Mouse (Mus musculus): ENCODE results near the gene Fcer1g. TPM values are rescaled to one million over a fixed set of nuclear protein-coding genes. Genes with fewer than 3 reads are reported as not detected.

Fcer1g gene
- total and polyA plus RNA-seq, 3 experiments: 0.08 to 0.71 TPM; not detected in 1

DNA sequence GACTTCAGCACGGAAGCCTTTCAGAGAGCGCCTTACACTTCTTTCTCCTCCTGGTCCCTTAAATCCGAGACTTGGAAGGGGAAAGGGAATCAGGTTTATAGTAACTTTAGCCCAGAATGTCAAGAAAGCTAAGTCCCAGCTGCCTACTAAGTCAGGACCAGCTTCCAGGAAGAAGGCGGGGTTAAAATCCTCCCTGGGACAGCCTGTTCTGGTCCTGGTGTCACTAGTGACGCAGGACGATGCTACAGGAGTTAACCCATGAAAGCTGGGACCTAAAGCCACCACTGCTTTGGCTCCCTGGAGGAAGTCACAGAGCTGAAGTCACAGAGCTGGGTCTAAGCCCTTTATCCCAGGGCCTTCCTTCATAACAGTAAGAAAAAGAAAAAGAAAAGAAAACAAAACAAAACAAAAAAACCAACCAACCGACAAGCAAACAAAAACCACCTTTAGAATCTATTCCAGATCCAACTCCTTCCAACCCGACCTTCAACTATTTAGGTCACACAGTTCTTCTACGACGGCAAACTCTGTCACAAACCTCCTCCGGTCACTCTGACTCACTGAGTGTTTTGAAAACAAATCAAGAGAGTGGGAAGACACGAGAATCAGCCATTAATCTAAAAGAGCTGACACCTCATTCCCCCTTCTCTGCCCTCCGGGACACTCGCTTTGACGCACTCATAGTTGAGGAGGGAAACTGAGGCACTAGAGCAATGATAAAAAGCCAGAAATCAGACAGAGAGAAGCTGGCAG lies 6.0 kb upstream of the Fcer1g start:
- Histone ChIP-seq H3K27me3 (ENCODE audit: insufficient read depth, low read length) (no peaks in the 10 kb centered on the region), H3K4me3 (ENCODE audit: low read depth, low read length) (no peak overlapping the region), H3K36me3 (replicated peaks) (peaks cover 90% of the 10 kb centered on the region), H3K4me1 (ENCODE audit: insufficient read depth, low read depth, low read length) (peaks cover 11% of the 10 kb centered on the region), H3K9me3 (replicated peaks) (no peaks in the 10 kb centered on the region)
- DNase-seq (ENCODE audit: low spot score) (no peak), ATAC-seq (ENCODE audit: extremely low read depth, insufficient number of reproducible peaks, low FRiP score, poor library complexity, severe bottlenecking) (no peak)
- TF ChIP-seq POLR2AphosphoS5 (IDR thresholded peaks at IDR 0.05; ENCODE audit: insufficient replicate concordance, low read depth, low read length): no peak
- no peak for TF ChIP-seq GATA2 (IDR thresholded peaks at IDR 0.05; ENCODE audit: borderline replicate concordance, low read depth, low read length)
- TF ChIP-seq CTCF (IDR thresholded peaks at IDR 0.05; ENCODE audit: low read depth, low read length): no peak
- TF ChIP-seq GATA1 (IDR thresholded peaks at IDR 0.05; ENCODE audit: borderline replicate concordance, low read length): no peak
- TF ChIP-seq TAL1 (conservative IDR thresholded peaks at IDR 0.05; ENCODE audit: low read depth, low read length): no peak

DNA sequence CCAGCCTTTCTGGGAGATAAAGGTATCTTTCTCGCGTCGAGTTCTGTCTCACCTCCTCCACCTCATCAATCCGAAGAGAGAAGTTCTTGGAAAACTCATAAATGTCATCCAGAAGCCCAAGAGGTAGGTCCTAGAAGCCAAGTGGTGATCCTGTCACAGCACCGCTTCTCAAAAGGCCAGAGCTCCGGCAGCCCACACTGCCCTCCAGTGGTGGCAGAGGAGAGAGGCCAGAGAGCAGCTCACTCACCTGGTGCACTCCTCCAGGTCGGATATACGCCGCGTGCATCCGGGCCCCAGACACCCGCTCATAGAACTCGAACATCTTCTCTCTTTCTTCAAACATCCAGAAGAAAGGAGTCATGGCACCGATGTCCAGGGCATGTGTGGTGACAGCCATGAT lies 4.3 kb upstream of the Fcer1g start:
- peaks cover 94% of the 10 kb centered on the region for H3K36me3 ChIP-seq (replicated peaks)
- no peaks in the 10 kb centered on the region for H3K9me3 ChIP-seq (replicated peaks)
- peak; percentile 46 for DNase-seq (ENCODE audit: low spot score)
- H3K27me3 ChIP-seq (ENCODE audit: insufficient read depth, low read length): no peaks in the 10 kb centered on the region
- no peak overlapping the region for H3K4me3 ChIP-seq (ENCODE audit: low read depth, low read length)
- no peak for TF ChIP-seq GATA1 (IDR thresholded peaks at IDR 0.05; ENCODE audit: borderline replicate concordance, low read length)
- peak; percentile 54; the same call in 1 of the 2 replicates for TF ChIP-seq CTCF (IDR thresholded peaks at IDR 0.05; ENCODE audit: low read depth, low read length)
- TF ChIP-seq TAL1 (conservative IDR thresholded peaks at IDR 0.05; ENCODE audit: low read depth, low read length): no peak
- H3K4me1 ChIP-seq (ENCODE audit: insufficient read depth, low read depth, low read length): peaks cover 15% of the 10 kb centered on the region
- peak; percentile 54; the same call in 1 of the 2 replicates for ATAC-seq (ENCODE audit: extremely low read depth, insufficient number of reproducible peaks, low FRiP score, poor library complexity, severe bottlenecking)

DNA sequence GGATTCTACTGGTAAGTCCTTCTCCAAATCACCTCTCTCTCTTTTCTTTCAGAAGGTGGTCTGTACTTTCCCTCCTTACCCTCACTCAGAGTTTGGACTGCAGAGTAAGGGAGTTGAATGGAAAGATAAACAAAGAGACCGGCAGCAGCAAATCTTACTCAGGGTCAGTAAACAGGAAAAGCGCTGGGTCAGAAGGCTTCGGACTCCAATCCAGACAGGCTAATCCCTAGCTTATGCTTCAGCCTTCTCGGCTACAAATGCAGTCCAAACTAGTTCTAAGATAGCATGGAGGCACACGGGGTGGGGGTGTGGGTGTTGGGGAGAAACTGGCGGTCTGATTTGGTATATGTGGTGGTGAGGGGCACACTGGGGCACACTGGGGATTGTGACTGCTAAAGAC lies 3.3 kb upstream of the Fcer1g start:
- ATAC-seq (ENCODE audit: extremely low read depth, insufficient number of reproducible peaks, low FRiP score, poor library complexity, severe bottlenecking): no peak
- peaks cover 90% of the 10 kb centered on the region for H3K36me3 ChIP-seq (replicated peaks)
- H3K4me3 ChIP-seq (ENCODE audit: low read depth, low read length): no peak overlapping the region
- TF ChIP-seq GATA2 (IDR thresholded peaks at IDR 0.05; ENCODE audit: borderline replicate concordance, low read depth, low read length): no peak
- TF ChIP-seq CTCF (IDR thresholded peaks at IDR 0.05; ENCODE audit: low read depth, low read length): no peak
- no peak for TF ChIP-seq TAL1 (conservative IDR thresholded peaks at IDR 0.05; ENCODE audit: low read depth, low read length)
- TF ChIP-seq POLR2AphosphoS5 (IDR thresholded peaks at IDR 0.05; ENCODE audit: insufficient replicate concordance, low read depth, low read length): no peak
- no peaks in the 10 kb centered on the region for H3K9me3 ChIP-seq (replicated peaks)
- no peak for DNase-seq (ENCODE audit: low spot score)
- peaks cover 12% of the 10 kb centered on the region for H3K4me1 ChIP-seq (ENCODE audit: insufficient read depth, low read depth, low read length)
- no peaks in the 10 kb centered on the region for H3K27me3 ChIP-seq (ENCODE audit: insufficient read depth, low read length)

DNA sequence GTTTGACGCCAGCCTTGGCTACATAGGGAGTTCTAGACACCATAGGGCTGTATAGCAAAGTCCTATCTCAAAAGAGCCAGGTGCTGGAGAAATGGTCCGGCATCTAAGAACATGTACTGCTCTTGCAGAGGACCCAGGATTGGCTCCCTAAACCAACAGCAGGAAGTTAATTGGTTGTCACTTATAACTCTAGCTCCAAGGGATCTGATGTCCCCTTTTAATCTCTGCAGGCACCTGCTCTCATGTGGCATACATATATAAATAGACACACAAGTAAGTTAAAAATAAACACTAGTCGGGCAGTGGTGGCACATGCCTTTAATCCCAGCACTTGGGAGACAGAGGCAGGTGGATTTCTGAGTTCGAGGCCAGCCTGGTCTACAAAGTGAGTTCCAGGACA lies 1.6 kb upstream of the Fcer1g start:
- ATAC-seq (ENCODE audit: extremely low read depth, insufficient number of reproducible peaks, low FRiP score, poor library complexity, severe bottlenecking) (no peak), DNase-seq (ENCODE audit: low spot score) (no peak)
- TF ChIP-seq CTCF (IDR thresholded peaks at IDR 0.05; ENCODE audit: low read depth, low read length) (no peak), GATA1 (IDR thresholded peaks at IDR 0.05; ENCODE audit: borderline replicate concordance, low read length) (no peak), POLR2AphosphoS5 (IDR thresholded peaks at IDR 0.05; ENCODE audit: insufficient replicate concordance, low read depth, low read length) (no peak), GATA2 (IDR thresholded peaks at IDR 0.05; ENCODE audit: borderline replicate concordance, low read depth, low read length) (no peak), TAL1 (conservative IDR thresholded peaks at IDR 0.05; ENCODE audit: low read depth, low read length) (no peak)
- Histone ChIP-seq H3K4me1 (ENCODE audit: insufficient read depth, low read depth, low read length) (peaks cover 20% of the 10 kb centered on the region), H3K9me3 (replicated peaks) (no peaks in the 10 kb centered on the region), H3K4me3 (ENCODE audit: low read depth, low read length) (no peak overlapping the region), H3K36me3 (replicated peaks) (peaks cover 75% of the 10 kb centered on the region), H3K27me3 (ENCODE audit: insufficient read depth, low read length) (no peaks in the 10 kb centered on the region)

DNA sequence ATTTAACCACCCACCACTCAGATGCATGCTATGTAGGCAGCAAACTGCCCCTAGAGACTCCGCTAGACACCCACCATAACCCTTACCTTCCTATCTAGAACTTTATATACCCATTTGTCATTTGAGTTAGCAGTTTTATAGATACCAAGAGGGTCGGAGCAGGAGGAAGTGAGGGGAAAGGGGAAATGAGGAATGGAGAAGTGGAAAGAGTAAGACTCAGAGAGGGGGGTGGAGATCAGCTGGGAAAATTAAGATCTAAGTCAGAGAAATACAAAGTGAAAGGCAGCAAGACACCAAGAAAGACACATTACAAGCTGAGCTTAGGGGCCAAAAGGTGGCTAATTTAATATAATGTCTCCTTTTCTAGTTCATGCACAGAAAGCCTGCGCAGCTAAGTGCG lies 373 bp upstream of the Fcer1g start:
- DNase-seq (ENCODE audit: low spot score): no peak
- H3K36me3 ChIP-seq (replicated peaks): peaks cover 64% of the 10 kb centered on the region
- H3K27me3 ChIP-seq (ENCODE audit: insufficient read depth, low read length): no peaks in the 10 kb centered on the region
- ATAC-seq (ENCODE audit: extremely low read depth, insufficient number of reproducible peaks, low FRiP score, poor library complexity, severe bottlenecking): no peak
- H3K4me3 ChIP-seq (ENCODE audit: low read depth, low read length): no peak overlapping the region
- no peaks in the 10 kb centered on the region for H3K9me3 ChIP-seq (replicated peaks)
- TF ChIP-seq GATA1 (IDR thresholded peaks at IDR 0.05; ENCODE audit: borderline replicate concordance, low read length) (no peak), CTCF (IDR thresholded peaks at IDR 0.05; ENCODE audit: low read depth, low read length) (no peak), POLR2AphosphoS5 (IDR thresholded peaks at IDR 0.05; ENCODE audit: insufficient replicate concordance, low read depth, low read length) (no peak), TAL1 (conservative IDR thresholded peaks at IDR 0.05; ENCODE audit: low read depth, low read length) (no peak), GATA2 (IDR thresholded peaks at IDR 0.05; ENCODE audit: borderline replicate concordance, low read depth, low read length) (no peak)
- peaks cover 20% of the 10 kb centered on the region for H3K4me1 ChIP-seq (ENCODE audit: insufficient read depth, low read depth, low read length)

DNA sequence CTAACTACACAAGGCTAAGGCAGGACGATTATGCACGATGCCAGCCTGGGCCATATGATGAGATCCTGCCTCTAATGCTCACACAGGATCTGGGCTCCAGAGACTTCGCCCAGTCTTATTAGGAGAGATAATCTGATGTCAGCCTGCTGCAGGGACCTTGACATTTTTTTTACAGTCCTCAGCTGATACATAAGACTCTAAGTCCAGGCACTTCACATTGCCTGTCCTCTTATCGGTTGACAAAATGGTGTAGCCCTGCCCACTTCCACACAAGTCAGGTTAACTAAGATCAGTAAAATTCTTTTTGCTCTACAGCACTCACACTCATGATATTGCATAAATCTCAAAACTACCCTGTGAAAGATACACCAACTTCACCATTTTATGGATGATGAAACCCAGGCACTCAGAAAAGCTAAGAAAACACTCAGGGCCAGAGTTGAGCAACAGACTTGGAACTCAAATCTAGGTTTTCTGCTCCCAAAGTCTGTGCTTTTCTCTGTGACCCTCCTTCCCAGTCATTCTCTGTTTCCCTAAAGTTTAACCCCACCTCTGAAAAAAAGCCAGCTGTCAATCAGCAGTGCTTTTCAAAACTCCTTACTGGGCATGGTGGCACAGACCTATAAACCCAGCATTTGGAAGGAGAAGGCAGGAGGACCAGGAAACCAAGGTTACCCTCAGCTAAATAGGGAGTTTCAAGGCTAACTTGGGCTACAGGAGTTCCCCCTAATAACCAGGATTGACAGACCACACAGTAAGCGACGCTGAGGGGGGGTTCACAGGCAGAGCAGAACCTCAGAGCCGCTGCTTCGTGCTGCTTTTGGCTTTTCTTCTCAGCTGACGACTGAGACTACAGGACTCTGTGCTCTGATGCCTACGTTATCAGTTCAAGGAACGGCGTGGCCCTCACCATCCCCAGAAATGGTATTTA lies 1.1 kb downstream of the Fcer1g start:
- peaks cover 51% of the 10 kb centered on the region for H3K36me3 ChIP-seq (replicated peaks)
- peaks cover 20% of the 10 kb centered on the region for H3K4me1 ChIP-seq (ENCODE audit: insufficient read depth, low read depth, low read length)
- TF ChIP-seq GATA2 (IDR thresholded peaks at IDR 0.05; ENCODE audit: borderline replicate concordance, low read depth, low read length) (no peak), TAL1 (conservative IDR thresholded peaks at IDR 0.05; ENCODE audit: low read depth, low read length) (no peak), CTCF (IDR thresholded peaks at IDR 0.05; ENCODE audit: low read depth, low read length) (no peak), POLR2AphosphoS5 (IDR thresholded peaks at IDR 0.05; ENCODE audit: insufficient replicate concordance, low read depth, low read length) (no peak), GATA1 (IDR thresholded peaks at IDR 0.05; ENCODE audit: borderline replicate concordance, low read length) (no peak)
- H3K4me3 ChIP-seq (ENCODE audit: low read depth, low read length): no peak overlapping the region
- no peak for ATAC-seq (ENCODE audit: extremely low read depth, insufficient number of reproducible peaks, low FRiP score, poor library complexity, severe bottlenecking)
- DNase-seq (ENCODE audit: low spot score): no peak
- peaks cover 3% of the 10 kb centered on the region; the same call in 1 of the 2 replicates for H3K27me3 ChIP-seq (ENCODE audit: insufficient read depth, low read length)
- no peaks in the 10 kb centered on the region for H3K9me3 ChIP-seq (replicated peaks)

Measured in G1E (cell line).